Mouse (Mus musculus) midbrain, embryonic 11.5 days (tissue): ENCODE results near the gene Catip. TPM values are rescaled to one million over a fixed set of nuclear protein-coding genes. Genes with fewer than 3 reads are reported as not detected.

Experiments
- ATAC-seq: fragments of 200-750 bp; cut with Nextera tagmentation; 2 replicates; pipeline ENCODE4 v1.8.0; 2017; ENCODE audit warnings: moderate TSS enrichment, moderate library complexity; ENCODE audit not compliant: low FRiP score
- DNase-seq: peaks from one replicate; pipeline ENCODE4 v3.0.0; 2015; ENCODE audit warnings: low spot score; ENCODE audit errors: missing footprints
- H3K27ac ChIP-seq: fragments of 300-500 bp; sonication (generic); 2 replicates; pipeline ENCODE4 v1.5.1; 2014; ENCODE audit warnings: low read depth, low read length
- H3K27me3 ChIP-seq: fragments of 300-500 bp; sonication (generic); 2 replicates; pipeline ENCODE4 v1.6.1; 2014; ENCODE audit warnings: mild to moderate bottlenecking, low read length, moderate library complexity, mixed read lengths; ENCODE audit not compliant: control insufficient read depth, insufficient read depth
- H3K36me3 ChIP-seq: fragments of 300-500 bp; sonication (generic); 2 replicates; pipeline ENCODE4 v1.6.1; 2014; ENCODE audit warnings: mild to moderate bottlenecking, low read length, moderate library complexity, mixed read lengths; ENCODE audit not compliant: control insufficient read depth, insufficient read depth
- H3K4me1 ChIP-seq: fragments of 300-500 bp; sonication (generic); 2 replicates; pipeline ENCODE4 v1.6.1; 2014; ENCODE audit warnings: low read length; ENCODE audit not compliant: control insufficient read depth, insufficient read depth
- H3K4me2 ChIP-seq: fragments of 300-500 bp; sonication (generic); 2 replicates; pipeline ENCODE4 v1.6.1; 2014; ENCODE audit warnings: mild to moderate bottlenecking, moderate library complexity
- H3K4me3 ChIP-seq: fragments of 300-500 bp; sonication (generic); 2 replicates; pipeline ENCODE4 v1.5.1; 2014; ENCODE audit warnings: low read depth, low read length
- H3K9ac ChIP-seq: fragments of 300-500 bp; sonication (generic); 2 replicates; pipeline ENCODE4 v1.6.1; 2014; ENCODE audit warnings: low read length
- H3K9me3 ChIP-seq: fragments of 300-500 bp; sonication (generic); 2 replicates; pipeline ENCODE4 v1.6.1; 2016; ENCODE audit warnings: low read length; ENCODE audit not compliant: control insufficient read depth
- WGBS: fragments of 180-500 bp; shearing (Covaris S2); extraction: QIAGEN DNeasy Blood & Tissue Kit; methylation state at CpG from one replicate; pipeline ENCODE4 v1.1.7; 2014; 5-methylcytosine and 5-hydroxymethylcytosine counted together
- polyA plus RNA-seq: library from polyadenylated mRNA; unstranded; fragments of >200 nt; fragmentation: Nextera tagmentation; extraction: Ambion mirVana; gene quantifications from 2 replicates; pipeline ENCODE4 v1.2.1, GENCODE M21; 2014

The Catip gene
- polyA plus RNA-seq, 1 experiment from 2014 or later: 0.05 TPM

DNA sequence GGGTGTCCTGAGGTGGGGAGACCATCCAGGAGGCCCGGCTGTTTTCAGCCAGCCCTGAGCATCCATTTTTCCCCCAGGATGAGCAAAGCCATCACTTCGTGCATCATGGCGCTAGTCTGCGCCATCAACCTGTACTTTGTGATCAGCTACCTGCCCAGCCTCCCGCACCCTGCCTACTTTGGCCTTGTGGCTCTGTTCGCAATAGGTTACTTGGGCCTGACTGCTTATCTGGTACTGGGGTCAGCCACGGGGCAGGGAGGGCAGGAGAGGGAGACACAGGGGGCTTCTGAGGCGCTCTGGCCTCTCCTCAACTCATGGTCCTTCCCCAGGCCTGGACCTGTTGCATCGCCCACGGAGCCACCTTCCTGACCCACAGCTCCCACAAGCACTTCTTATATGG lies 23.2 kb downstream of the Catip start:
- Histone ChIP-seq H3K27ac (no peak overlapping the region), H3K36me3 (no peaks in the 10 kb centered on the region), H3K4me1 (peaks cover 9% of the 10 kb centered on the region), H3K9ac (no peak overlapping the region), H3K4me3 (no peak overlapping the region), H3K4me2 (no peak overlapping the region), H3K9me3 (no peaks in the 10 kb centered on the region), H3K27me3 (peaks cover 6% of the 10 kb centered on the region; the same call in 1 of the 2 replicates)
- WGBS: 96% methylated on average over 10 of the region's 10 CpGs
- no peak for ATAC-seq
- no peak for DNase-seq

DNA sequence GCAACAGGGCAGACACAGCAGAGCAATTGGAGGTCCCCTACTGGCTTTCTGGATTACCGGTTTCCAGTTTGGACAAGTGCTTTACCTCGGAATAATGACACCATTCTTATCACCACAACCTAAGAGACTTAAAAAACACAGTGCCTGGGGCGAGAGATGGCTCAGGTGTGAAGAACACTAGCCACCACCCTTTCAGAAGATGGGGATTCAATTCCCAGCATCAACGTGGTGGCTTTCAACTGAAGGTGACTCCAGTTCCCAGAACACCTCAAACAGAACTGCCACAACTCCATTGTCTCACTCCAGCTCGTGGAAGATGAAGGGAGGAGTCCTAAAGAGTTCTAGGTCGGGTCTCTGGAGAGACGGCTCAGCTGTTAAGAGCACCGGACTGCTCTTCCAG lies 23.6 kb downstream of the Catip start:
- Histone ChIP-seq H3K4me2 (no peak overlapping the region), H3K27me3 (peaks cover 10% of the 10 kb centered on the region), H3K27ac (no peak overlapping the region), H3K36me3 (no peaks in the 10 kb centered on the region), H3K9me3 (no peaks in the 10 kb centered on the region), H3K9ac (no peak overlapping the region), H3K4me3 (no peak overlapping the region), H3K4me1 (peaks cover 14% of the 10 kb centered on the region)
- ATAC-seq (no peak), DNase-seq (no peak)
- 85% methylated on average over 8 of the region's 8 CpGs for WGBS

DNA sequence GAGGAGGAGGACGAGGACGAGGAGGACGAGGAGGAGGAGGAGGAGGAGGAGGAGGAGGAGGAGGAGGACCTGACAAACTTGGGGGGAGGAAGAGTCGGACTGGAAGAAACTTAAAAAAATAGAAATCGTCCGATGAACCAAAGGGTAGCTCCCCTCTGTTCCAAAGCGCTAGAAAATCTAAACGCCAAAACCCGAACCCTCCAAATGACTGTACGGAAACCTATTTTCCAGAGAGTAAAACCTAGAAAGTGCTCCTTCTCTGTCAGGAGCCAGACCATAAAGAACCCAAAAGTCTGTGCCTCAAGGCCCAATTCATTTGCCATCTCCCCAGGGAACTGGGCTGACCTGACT lies 24.4 kb downstream of the Catip start:
- 67% methylated on average over 7 of the region's 10 CpGs for WGBS
- no peak for DNase-seq
- H3K36me3 ChIP-seq: no peaks in the 10 kb centered on the region
- peaks cover 16% of the 10 kb centered on the region for H3K4me1 ChIP-seq
- peaks cover 10% of the 10 kb centered on the region for H3K27me3 ChIP-seq
- peak overlapping the region; percentile 91 for H3K27ac ChIP-seq
- H3K4me3 ChIP-seq: peak overlapping the region; percentile 63
- peak overlapping the region; percentile 74 for H3K9ac ChIP-seq
- no peaks in the 10 kb centered on the region for H3K9me3 ChIP-seq
- no peak for ATAC-seq
- peak overlapping the region; percentile 53 for H3K4me2 ChIP-seq

DNA sequence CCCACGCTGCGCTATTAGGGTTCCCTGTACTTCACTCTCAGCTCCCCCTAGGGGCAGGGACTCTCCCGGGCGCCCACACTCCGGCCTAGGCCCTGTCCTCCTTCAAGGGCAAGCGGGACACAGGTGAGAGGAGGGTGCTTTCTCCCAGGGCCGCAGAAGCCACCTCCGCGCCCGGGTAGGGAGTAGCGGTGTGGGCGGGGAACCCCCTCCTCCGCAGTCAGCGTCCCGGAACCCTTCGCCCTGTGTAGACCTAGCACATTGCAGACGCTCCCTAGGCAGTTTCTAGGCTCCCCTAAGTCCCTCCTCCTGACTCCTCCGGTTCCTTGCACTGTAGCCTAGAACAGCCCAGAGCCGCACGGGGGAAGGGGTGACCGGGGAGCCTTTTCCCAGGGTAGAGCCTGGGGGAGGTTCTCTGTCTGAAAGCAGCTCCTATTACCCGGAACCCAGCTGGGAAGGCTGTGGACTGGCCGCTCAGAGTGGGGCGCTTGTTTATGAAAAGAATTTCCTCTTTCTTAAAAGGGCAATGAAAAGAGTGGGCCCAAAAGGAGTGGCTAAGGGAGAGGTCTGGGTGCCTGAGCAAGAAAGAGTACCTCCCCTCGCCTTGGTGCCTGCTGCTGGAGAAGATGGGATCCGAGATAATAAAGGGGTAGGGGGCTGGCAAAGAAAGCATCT lies 24.9 kb downstream of the Catip start:
- ATAC-seq (peak; percentile 81), DNase-seq (peak; percentile 100)
- Histone ChIP-seq H3K9me3 (no peaks in the 10 kb centered on the region), H3K4me1 (peaks cover 16% of the 10 kb centered on the region), H3K9ac (peak overlapping the region; percentile 74), H3K27ac (peak overlapping the region; percentile 91), H3K27me3 (peaks cover 10% of the 10 kb centered on the region), H3K4me3 (peak overlapping the region; percentile 63), H3K36me3 (no peaks in the 10 kb centered on the region), H3K4me2 (peak overlapping the region; percentile 53)
- WGBS: 0% methylated on average over 26 of the region's 26 CpGs

DNA sequence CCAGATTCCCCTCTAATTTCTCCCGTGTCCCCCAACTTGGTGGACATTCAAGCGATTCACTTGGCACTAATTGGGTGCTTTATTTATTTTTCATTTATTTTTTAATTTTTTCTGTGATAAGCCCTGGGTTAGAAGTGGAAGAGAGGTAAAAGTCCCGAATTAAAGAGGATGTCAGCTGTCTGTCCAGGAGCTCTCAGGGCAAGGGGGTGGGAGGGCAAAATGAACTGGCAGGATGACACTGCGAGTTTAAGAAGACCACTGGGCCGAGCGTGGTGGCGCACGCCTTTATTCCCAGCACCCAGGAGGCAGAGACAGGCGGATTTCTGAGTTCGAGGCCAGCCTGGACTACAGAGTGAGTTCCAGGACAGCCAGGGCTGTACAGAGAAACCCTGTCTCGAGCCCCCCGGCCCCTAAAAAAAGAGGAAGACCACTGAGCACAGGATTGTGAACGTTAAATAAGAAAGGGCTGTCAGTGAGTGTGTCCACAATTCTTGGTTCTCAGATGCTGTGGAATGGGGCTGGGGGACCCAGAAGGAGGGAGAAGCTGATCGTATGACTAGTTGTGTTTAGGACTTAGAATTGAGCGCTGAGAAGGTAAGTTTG lies 25.6 kb downstream of the Catip start:
- Histone ChIP-seq H3K9ac (no peak overlapping the region), H3K4me1 (peaks cover 20% of the 10 kb centered on the region), H3K4me3 (no peak overlapping the region; the same call in 1 of the 2 replicates), H3K27me3 (peaks cover 10% of the 10 kb centered on the region), H3K4me2 (peak overlapping the region; percentile 53; the same call in 1 of the 2 replicates), H3K9me3 (no peaks in the 10 kb centered on the region), H3K36me3 (no peaks in the 10 kb centered on the region), H3K27ac (no peak overlapping the region; the same call in 1 of the 2 replicates)
- ATAC-seq (no peak), DNase-seq (peak; percentile 89)
- 57% methylated on average over 15 of the region's 15 CpGs for WGBS

DNA sequence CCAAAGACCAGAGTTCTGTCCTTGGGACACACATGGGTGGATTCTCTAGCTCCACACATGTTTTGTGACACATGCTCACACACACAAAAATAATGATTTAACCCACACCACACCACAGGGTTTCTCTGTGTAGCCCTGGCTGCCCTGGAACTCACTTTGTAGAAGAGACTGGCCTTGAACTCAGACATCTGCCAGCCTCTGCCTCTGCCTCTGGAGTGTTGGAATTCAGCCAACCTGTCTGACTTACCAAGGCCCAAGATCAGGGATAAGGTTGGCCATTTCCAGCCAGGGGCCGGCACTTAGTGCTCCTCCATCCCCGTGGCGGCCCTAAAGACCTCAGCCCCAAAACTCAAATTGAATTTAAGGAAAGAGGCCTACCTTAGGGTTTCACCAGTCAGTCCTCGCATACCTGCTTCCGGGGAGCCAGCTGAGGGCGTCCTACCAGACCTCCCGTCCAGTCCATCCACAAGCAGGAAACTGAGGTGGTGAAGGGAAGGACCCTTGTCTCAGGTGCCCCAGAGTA lies 26.6 kb downstream of the Catip start:
- WGBS: 82% methylated on average over 7 of the region's 7 CpGs
- ATAC-seq: no peak
- Histone ChIP-seq H3K36me3 (no peaks in the 10 kb centered on the region), H3K27ac (no peak overlapping the region), H3K27me3 (peaks cover 10% of the 10 kb centered on the region), H3K9me3 (no peaks in the 10 kb centered on the region), H3K4me1 (peaks cover 26% of the 10 kb centered on the region), H3K4me2 (no peak overlapping the region), H3K4me3 (no peak overlapping the region), H3K9ac (no peak overlapping the region)
- no peak for DNase-seq

DNA sequence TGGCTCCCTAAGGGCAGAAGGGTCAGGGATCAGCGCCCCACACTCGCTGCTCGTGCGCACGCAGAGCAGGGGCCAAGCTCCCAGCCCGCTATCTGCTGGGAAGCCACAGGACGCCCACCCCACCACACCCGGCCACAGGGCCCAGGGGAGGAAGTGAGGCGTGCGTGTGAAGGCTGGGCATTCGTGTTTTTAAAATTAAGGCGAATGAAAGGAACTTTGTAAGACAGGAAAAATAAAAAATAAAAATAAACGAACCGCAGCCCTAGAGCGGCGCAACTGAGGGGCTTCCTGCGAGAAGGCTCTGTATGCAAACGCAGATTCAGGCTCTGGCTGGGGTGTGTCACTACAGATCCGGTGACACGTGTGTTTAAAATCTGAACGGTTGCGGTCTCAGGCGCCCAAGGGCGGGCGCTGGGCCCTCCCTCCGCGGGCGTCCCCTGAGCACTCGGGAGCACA lies 28.0 kb downstream of the Catip start:
- WGBS: 5% methylated on average over 29 of the region's 29 CpGs
- Histone ChIP-seq H3K9ac (peak overlapping the region; percentile 42; the same call in 1 of the 2 replicates), H3K4me3 (peak overlapping the region; percentile 15; the same call in 1 of the 2 replicates), H3K4me1 (peaks cover 26% of the 10 kb centered on the region), H3K4me2 (peak overlapping the region; percentile 39), H3K36me3 (peaks cover 8% of the 10 kb centered on the region), H3K27me3 (peaks cover 10% of the 10 kb centered on the region), H3K9me3 (no peaks in the 10 kb centered on the region), H3K27ac (no peak overlapping the region)
- ATAC-seq: no peak
- peak; percentile 91 for DNase-seq

DNA sequence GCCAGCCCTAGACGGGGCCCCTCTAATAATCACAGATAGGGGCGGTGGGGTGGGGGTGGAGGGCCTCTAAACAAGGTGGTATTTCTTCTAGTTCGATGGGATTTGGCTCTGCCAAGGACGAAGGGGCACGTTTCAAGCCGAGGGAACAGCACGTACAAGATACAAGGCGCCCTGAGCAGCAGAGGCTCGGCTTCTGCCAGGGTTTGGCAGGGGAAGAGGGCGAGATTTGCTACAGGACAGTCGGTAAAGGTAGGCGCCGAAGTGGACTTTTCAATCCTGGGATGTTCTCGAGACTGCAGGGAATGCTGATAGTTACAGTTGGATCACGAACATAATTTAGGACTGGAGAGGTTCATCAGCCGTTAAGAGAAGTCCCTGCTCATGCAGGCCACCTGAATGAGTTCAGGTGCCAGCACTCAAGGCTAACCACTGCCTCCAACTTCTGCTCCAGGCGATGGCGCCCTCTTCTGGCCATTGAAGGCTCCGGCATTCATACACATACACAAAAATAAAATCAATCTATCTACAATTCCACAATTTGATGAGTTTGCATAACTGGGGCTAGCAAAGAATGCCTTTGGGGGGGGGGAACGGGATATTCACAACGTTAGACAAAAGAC lies 28.5 kb downstream of the Catip start:
- Histone ChIP-seq H3K4me1 (peaks cover 26% of the 10 kb centered on the region), H3K4me3 (peak overlapping the region; percentile 15; the same call in 1 of the 2 replicates), H3K27me3 (peaks cover 10% of the 10 kb centered on the region), H3K9me3 (no peaks in the 10 kb centered on the region), H3K36me3 (peaks cover 13% of the 10 kb centered on the region), H3K27ac (no peak overlapping the region), H3K9ac (peak overlapping the region; percentile 42; the same call in 1 of the 2 replicates), H3K4me2 (peak overlapping the region; percentile 79)
- no peak for ATAC-seq
- WGBS: 7% methylated on average over 21 of the region's 21 CpGs
- DNase-seq: peak; percentile 92
